Mouse (Mus musculus) erythroblast, embryonic 14.5 days (primary cell): ENCODE data around the gene Gm10837. TPM values are rescaled to one million over a fixed set of nuclear protein-coding genes. Genes with fewer than 3 reads are reported as not detected.

Experiments used
- H3K27me3 ChIP-seq: 2 replicates; pipeline ENCODE4 v1.6.1; 2012; ENCODE audit warnings: inconsistent platforms; ENCODE audit not compliant: control insufficient read depth
- H3K36me3 ChIP-seq: 2 replicates; pipeline ENCODE4 v1.6.1; 2012; ENCODE audit warnings: mild to moderate bottlenecking, inconsistent platforms; ENCODE audit not compliant: control insufficient read depth
- H3K4me1 ChIP-seq: 2 replicates; pipeline ENCODE4 v1.6.1; 2012; ENCODE audit warnings: inconsistent platforms; ENCODE audit not compliant: control insufficient read depth
- H3K4me3 ChIP-seq: replicated peaks from 2 replicates; pipeline ENCODE3; 2012; ENCODE audit warnings: moderate library complexity, mild to moderate bottlenecking, inconsistent platforms
- H3K9me3 ChIP-seq: 2 replicates; pipeline ENCODE4 v1.6.1; 2012; ENCODE audit warnings: low read length, inconsistent platforms, mixed read lengths; ENCODE audit not compliant: control insufficient read depth
- GATA1 ChIP-seq: IDR thresholded peaks from 2 replicates; pipeline ENCODE4 v1.6.1; 2012; ENCODE audit warnings: low read length, inconsistent platforms, mixed read lengths
- TAL1 ChIP-seq: IDR thresholded peaks from 3 replicates; pipeline ENCODE4 v1.6.1; 2012; ENCODE audit warnings: low read length, inconsistent platforms, mixed read lengths
- polyA plus RNA-seq: library from polyadenylated mRNA; stranded (reverse); fragments of >175 nt; gene quantifications from 2 replicates; pipeline ENCODE4 v1.2.3, GENCODE M21; 2012

The Gm10837 gene
- polyA plus RNA-seq, 1 experiment, result not detected

DNA sequence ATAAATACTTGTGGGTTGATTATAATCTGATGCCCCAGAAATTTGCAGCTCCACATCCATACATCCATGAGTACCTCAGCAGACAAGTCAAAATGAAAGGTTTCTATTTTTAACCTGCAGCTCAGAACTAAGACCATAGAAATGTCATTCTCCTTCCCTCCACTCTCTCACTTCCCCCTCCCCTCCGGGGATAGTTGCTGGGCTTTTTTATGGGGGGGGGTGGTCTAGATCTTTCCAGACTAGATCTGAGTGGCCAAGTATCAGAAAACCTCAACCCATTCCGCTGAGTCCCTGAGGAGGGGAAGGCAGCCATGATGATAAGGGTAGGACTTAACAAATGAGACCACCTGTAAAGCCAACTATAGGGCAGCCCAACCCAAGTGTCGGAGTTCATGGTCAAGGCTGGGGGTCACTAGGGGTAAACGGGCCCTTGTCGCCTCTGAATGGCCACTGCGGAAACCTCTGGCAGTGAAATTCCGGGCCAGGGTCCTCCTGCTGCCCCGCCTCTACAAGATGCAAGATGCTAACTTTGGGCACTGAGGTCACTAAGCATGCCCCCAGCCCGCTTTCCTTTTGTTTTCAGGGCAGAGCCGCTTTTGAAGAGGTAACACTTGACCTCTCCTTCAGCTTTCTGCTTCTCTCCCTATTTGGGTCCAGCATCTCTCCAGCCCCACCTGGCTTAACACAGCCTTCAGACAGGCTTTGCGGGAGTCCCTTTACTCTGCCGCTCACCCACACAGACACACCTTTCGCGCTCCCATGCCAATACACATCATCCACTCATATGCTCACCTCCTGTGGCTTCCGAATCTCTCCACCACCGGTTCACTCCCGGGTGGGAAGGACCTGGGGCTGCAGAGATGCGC is 6.6 kb upstream of the Gm10837 start:
- TF ChIP-seq GATA1, result no peak
- no peak for TF ChIP-seq TAL1
- Histone ChIP-seq H3K36me3 (no peaks in the 10 kb centered on the region), H3K27me3 (peaks cover 100% of the 10 kb centered on the region), H3K9me3 (no peaks in the 10 kb centered on the region; the same call in 1 of the 2 replicates), H3K4me3 (no peak overlapping the region), H3K4me1 (no peaks in the 10 kb centered on the region)

DNA sequence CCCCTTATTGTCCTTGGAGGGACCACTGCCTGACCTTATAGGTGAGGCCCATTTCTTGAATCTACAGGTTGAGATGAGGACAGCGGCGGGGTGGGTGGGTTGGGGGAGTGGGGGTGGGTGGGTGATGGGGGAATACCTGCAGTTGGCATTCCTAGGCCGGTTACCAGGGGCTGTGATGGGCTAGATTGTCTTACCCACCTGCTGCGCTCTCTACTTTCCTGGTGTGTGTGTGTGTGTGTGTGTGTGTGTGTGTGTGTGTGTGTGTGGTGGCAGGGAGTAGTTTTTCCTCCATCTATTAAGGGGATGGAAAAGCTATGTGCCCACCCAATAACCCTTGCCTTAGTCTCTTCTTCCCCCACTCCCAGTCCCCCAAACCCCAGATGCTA is 5.9 kb upstream of the Gm10837 start:
- H3K36me3 ChIP-seq, result no peaks in the 10 kb centered on the region
- H3K9me3 ChIP-seq, result no peaks in the 10 kb centered on the region; the same call in 1 of the 2 replicates
- no peak for TF ChIP-seq TAL1
- TF ChIP-seq GATA1, result no peak
- H3K4me1 ChIP-seq, result no peaks in the 10 kb centered on the region
- no peak overlapping the region for H3K4me3 ChIP-seq
- H3K27me3 ChIP-seq, result peaks cover 100% of the 10 kb centered on the region

DNA sequence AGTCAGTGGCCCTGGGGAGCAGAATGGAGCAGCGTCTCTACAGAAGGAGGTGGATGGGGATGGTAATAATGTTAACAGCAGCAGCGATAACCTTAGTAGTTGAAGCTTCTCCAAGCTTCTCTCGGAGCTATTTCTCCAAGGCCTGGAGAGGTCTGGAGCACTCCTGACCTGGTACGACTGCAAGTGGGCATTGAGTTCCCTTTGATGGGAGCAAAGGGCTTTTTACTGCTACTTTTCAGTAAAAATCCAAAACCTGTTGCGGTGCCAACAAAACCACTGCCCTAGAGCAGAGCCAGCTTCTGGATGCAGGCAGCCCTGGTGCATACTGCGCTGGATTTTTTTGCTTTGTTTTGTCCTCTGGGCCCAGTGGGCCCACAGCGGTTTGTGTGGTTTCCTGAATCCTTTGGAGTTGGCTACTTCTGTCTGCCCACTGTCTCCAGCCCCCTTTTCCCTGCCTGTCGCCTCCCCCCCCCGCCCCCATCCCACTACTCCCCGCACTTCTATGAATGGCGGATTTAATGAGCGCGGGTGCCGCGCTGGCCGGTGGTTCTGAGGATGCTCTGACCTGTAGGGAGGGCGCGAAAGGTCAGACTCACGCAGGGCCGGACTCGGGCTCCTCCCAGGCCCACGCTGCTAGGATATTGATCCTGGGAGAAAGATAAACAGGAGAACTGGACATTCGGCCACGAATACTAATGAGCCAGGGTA is 5.4 kb upstream of the Gm10837 start:
- no peak for TF ChIP-seq TAL1
- no peak for TF ChIP-seq GATA1
- H3K36me3 ChIP-seq, result no peaks in the 10 kb centered on the region
- H3K4me1 ChIP-seq, result no peaks in the 10 kb centered on the region
- no peaks in the 10 kb centered on the region; the same call in 1 of the 2 replicates for H3K9me3 ChIP-seq
- H3K27me3 ChIP-seq, result peaks cover 100% of the 10 kb centered on the region
- no peak overlapping the region for H3K4me3 ChIP-seq

- TF ChIP-seq TAL1 (no peak), GATA1 (no peak)
- H3K27me3 ChIP-seq, result peaks cover 100% of the 10 kb centered on the region
- no peaks in the 10 kb centered on the region for H3K4me1 ChIP-seq
- no peaks in the 10 kb centered on the region for H3K36me3 ChIP-seq
- no peak overlapping the region for H3K4me3 ChIP-seq
- H3K9me3 ChIP-seq, result no peaks in the 10 kb centered on the region; the same call in 1 of the 2 replicates
Measured at GRCm38 (mm10) chr14:122485635-122486181, 4.7 kb upstream of the Gm10837 start.

DNA sequence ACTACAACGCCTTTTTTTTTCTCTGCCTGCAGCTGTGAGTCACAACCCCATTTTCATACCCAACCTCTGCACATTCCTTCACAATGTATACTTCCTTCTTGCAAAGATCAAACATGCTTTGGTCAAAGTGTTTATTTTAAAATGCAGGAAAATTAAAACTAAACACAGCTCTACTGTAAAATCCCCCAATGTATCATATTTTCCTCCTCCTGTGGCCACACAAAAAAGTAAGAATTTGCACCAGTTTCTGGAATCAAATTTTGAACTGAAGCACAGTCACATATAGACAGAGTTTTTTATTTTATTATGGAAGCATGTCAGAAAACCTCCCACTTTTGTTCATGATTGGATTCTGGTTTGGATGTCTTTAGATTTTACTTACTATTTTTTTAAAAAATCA is 3.8 kb upstream of the Gm10837 start:
- Histone ChIP-seq H3K27me3 (peaks cover 100% of the 10 kb centered on the region), H3K4me1 (no peaks in the 10 kb centered on the region), H3K9me3 (no peaks in the 10 kb centered on the region), H3K36me3 (no peaks in the 10 kb centered on the region), H3K4me3 (no peak overlapping the region)
- no peak for TF ChIP-seq TAL1

- Histone ChIP-seq H3K27me3 (peaks cover 95% of the 10 kb centered on the region), H3K4me1 (no peaks in the 10 kb centered on the region)
Measured at GRCm38 (mm10) chr14:122487366-122487765, 3.0 kb upstream of the Gm10837 start.

GRCm38 (mm10) chr14:122489041-122489440 is 1.3 kb upstream of the Gm10837 start:
- Histone ChIP-seq H3K4me1 (no peaks in the 10 kb centered on the region), H3K4me3 (no peak overlapping the region), H3K36me3 (no peaks in the 10 kb centered on the region), H3K9me3 (no peaks in the 10 kb centered on the region), H3K27me3 (peaks cover 91% of the 10 kb centered on the region)
- TF ChIP-seq TAL1, result no peak
- no peak for TF ChIP-seq GATA1

More at GRCm38 (mm10) chr14:122487366-122487765, 3.0 kb upstream of the Gm10837 start:
- H3K36me3 ChIP-seq, result no peaks in the 10 kb centered on the region
- no peak overlapping the region for H3K4me3 ChIP-seq
- no peak for TF ChIP-seq TAL1
- TF ChIP-seq GATA1, result no peak
- no peaks in the 10 kb centered on the region for H3K9me3 ChIP-seq

GRCm38 (mm10) chr14:122489686-122490414 is 536 bp upstream of the Gm10837 start:
- H3K27me3 ChIP-seq, result peaks cover 83% of the 10 kb centered on the region
- H3K9me3 ChIP-seq, result no peaks in the 10 kb centered on the region; the same call in 1 of the 2 replicates
- TF ChIP-seq GATA1, result no peak
- no peak for TF ChIP-seq TAL1
- H3K4me3 ChIP-seq, result no peak overlapping the region
- H3K4me1 ChIP-seq, result no peaks in the 10 kb centered on the region
- H3K36me3 ChIP-seq, result no peaks in the 10 kb centered on the region

DNA sequence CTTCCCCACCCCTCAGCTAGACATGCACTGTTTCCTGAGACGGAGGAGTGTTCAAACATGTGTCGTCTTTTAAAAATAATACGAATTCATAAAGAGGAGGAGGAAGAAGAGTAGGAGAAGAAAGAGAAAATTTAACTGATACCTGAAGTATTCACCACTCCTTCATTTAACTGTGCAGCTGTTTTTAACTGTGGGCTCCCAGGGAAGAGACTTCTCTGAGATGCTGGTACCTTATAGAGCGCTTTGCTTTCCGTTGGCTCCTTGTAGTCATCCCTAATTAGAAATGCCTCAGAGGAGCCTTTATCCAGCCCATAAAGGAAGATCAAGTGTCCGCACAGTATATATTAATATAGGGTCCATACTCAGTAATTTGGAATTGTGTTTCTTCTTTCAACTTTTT is 1.1 kb downstream of the Gm10837 start:
- H3K27me3 ChIP-seq, result peaks cover 66% of the 10 kb centered on the region
- no peaks in the 10 kb centered on the region for H3K4me1 ChIP-seq

More for the DNA sequence above, 1.1 kb downstream of the Gm10837 start:
- Histone ChIP-seq H3K9me3 (peaks cover 2% of the 10 kb centered on the region; the same call in 1 of the 2 replicates), H3K4me3 (no peak overlapping the region), H3K36me3 (no peaks in the 10 kb centered on the region)
- TF ChIP-seq GATA1 (no peak), TAL1 (no peak)
